Mouse (Mus musculus): ENCODE measurements at regions not wholly inside any gene's neighbourhood (a gene's known extent, or its start where the extent isn't known, plus 50 kb on each side); places are given as distances from the start of the nearest gene placed in this dataset.
A peak's percentile ranks its signal among the peaks of the same experiment; 100 is the strongest.

- Histone ChIP-seq H3K27me3 (ENCODE audit: control insufficient read depth, insufficient read depth, insufficient read length) (no peaks in the 10 kb centered on the region), H3K79me2 (ENCODE audit: control insufficient read depth, insufficient read depth) (no peaks in the 10 kb centered on the region), H3ac (ENCODE audit: control insufficient read depth, insufficient read length, low read depth) (no peak overlapping the region), H3K4me3 (ENCODE audit: insufficient read depth, poor library complexity, severe bottlenecking) (no peak overlapping the region), H3K36me3 (ENCODE audit: control insufficient read depth, insufficient read depth) (no peaks in the 10 kb centered on the region), H3K79me3 (ENCODE audit: low read depth) (no peaks in the 10 kb centered on the region)
- TF ChIP-seq MAX (IDR thresholded peaks at IDR 0.05) (no peak), MYOG (IDR thresholded peaks at IDR 0.05; ENCODE audit: control insufficient read depth, extremely low read depth, insufficient read length) (no peak), CEBPB (IDR thresholded peaks at IDR 0.05; ENCODE audit: low read depth) (no peak), MYOD1 (IDR thresholded peaks at IDR 0.05; ENCODE audit: control insufficient read depth, insufficient read length, low read depth) (no peak), FOSL1 (IDR thresholded peaks at IDR 0.05; ENCODE audit: insufficient read depth, low read length, poor library complexity, severe bottlenecking) (no peak), CTCF (IDR thresholded peaks at IDR 0.05; ENCODE audit: control insufficient read depth, insufficient read depth, insufficient read length) (no peak), USF1 (IDR thresholded peaks at IDR 0.05; ENCODE audit: low read depth) (no peak)
Observed at GRCm38 (mm10) chr6:126287166-126287565, 120.5 kb upstream of the Ntf3 start.

GRCm38 (mm10) chr6:126286201-126286600 is 119.5 kb upstream of the Ntf3 start:
- Histone ChIP-seq H3K4me3 (ENCODE audit: insufficient read depth, poor library complexity, severe bottlenecking) (no peak overlapping the region), H3K79me2 (ENCODE audit: control insufficient read depth, insufficient read depth) (no peaks in the 10 kb centered on the region), H3ac (ENCODE audit: control insufficient read depth, insufficient read length, low read depth) (no peak overlapping the region), H3K27me3 (ENCODE audit: control insufficient read depth, insufficient read depth, insufficient read length) (no peaks in the 10 kb centered on the region), H3K79me3 (ENCODE audit: low read depth) (no peaks in the 10 kb centered on the region), H3K36me3 (ENCODE audit: control insufficient read depth, insufficient read depth) (no peaks in the 10 kb centered on the region)
- TF ChIP-seq CTCF (IDR thresholded peaks at IDR 0.05; ENCODE audit: control insufficient read depth, insufficient read depth, insufficient read length) (no peak), MAX (IDR thresholded peaks at IDR 0.05) (no peak)

DNA sequence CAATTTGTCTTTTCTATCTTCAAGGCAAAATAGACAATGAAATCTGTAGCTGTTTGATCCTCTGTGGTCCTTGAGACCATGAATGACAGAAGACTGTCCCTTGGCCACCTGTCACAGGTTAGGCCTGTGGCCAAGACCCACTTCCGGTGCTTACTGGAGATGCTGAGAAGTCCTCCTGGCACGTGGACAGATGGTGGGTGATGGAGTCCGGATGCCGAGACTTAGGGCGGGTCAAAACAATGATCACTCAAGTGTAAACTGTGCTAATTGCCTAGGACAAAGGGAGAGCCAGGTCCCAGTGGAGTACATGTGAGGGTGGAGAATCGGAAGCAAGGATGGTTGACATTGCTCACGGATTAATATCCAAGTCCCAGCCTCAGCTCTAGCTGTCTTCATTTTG is 117.7 kb upstream of the Ntf3 start:
- H3K79me2 ChIP-seq (ENCODE audit: control insufficient read depth, insufficient read depth): no peaks in the 10 kb centered on the region
- H3K4me3 ChIP-seq (ENCODE audit: insufficient read depth, poor library complexity, severe bottlenecking): no peak overlapping the region
- TF ChIP-seq MYOD1 (IDR thresholded peaks at IDR 0.05; ENCODE audit: control insufficient read depth, insufficient read length, low read depth) (peak; percentile 24), FOSL1 (IDR thresholded peaks at IDR 0.05; ENCODE audit: insufficient read depth, low read length, poor library complexity, severe bottlenecking) (no peak)
- no peaks in the 10 kb centered on the region for H3K27me3 ChIP-seq (ENCODE audit: control insufficient read depth, insufficient read depth, insufficient read length)
- no peaks in the 10 kb centered on the region for H3K79me3 ChIP-seq (ENCODE audit: low read depth)
- H3K36me3 ChIP-seq (ENCODE audit: control insufficient read depth, insufficient read depth): no peaks in the 10 kb centered on the region
- H3ac ChIP-seq (ENCODE audit: control insufficient read depth, insufficient read length, low read depth): no peak overlapping the region

DNA sequence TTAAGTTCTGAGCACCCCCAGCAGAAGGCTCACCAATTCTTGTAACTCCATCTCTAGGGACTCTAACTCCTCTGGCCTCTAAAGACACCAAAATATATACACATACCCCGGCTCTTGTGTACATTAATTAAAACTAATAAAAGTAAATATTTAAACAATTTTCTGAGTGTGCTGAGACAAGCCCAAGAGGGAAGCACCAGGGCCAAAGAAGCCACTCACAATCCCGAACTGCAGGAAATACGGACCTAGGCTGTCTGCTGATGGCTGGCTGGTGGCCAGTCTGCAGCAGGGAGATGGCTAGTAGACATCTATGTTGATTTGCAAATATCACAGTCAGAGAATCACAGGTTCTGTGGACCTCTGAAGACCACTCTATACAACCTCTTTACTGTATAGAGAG is 113.6 kb upstream of the Ntf3 start:
- Histone ChIP-seq H3K79me2 (ENCODE audit: control insufficient read depth, insufficient read depth) (no peaks in the 10 kb centered on the region), H3K4me3 (ENCODE audit: insufficient read depth, poor library complexity, severe bottlenecking) (no peak overlapping the region), H3ac (ENCODE audit: control insufficient read depth, insufficient read length, low read depth) (no peak overlapping the region), H3K27me3 (ENCODE audit: control insufficient read depth, insufficient read depth, insufficient read length) (no peaks in the 10 kb centered on the region), H3K36me3 (ENCODE audit: control insufficient read depth, insufficient read depth) (no peaks in the 10 kb centered on the region), H3K79me3 (ENCODE audit: low read depth) (no peaks in the 10 kb centered on the region)
- TF ChIP-seq MYOG (IDR thresholded peaks at IDR 0.05; ENCODE audit: control insufficient read depth, extremely low read depth, insufficient read length) (no peak), CEBPB (IDR thresholded peaks at IDR 0.05; ENCODE audit: low read depth) (no peak), MAX (IDR thresholded peaks at IDR 0.05) (no peak), MYOD1 (IDR thresholded peaks at IDR 0.05; ENCODE audit: control insufficient read depth, insufficient read length, low read depth) (no peak), FOSL1 (IDR thresholded peaks at IDR 0.05; ENCODE audit: insufficient read depth, low read length, poor library complexity, severe bottlenecking) (no peak), USF1 (IDR thresholded peaks at IDR 0.05; ENCODE audit: low read depth) (no peak), CTCF (IDR thresholded peaks at IDR 0.05; ENCODE audit: control insufficient read depth, insufficient read depth, insufficient read length) (no peak)

DNA sequence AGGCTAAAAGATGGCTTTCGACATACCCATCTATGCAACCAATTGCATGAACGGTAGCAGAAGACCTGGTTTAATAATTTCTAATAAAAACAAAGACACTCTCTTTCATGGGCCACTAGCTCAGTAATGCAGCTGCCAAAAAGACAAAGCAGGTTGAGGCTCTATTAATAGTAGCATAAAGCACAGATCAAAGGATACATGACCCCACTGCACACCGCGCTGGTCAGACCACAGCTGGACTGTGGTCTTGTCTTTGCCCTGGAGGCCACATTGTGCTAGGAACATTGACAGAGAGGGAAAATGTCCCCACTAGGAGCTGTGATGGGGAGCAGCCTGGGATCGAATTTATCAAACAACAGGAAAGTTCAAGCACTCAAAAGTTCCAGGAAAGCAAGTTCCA is 79.3 kb upstream of the Ntf3 start:
- H3K4me3 ChIP-seq (ENCODE audit: insufficient read depth, poor library complexity, severe bottlenecking): no peak overlapping the region
- H3K79me3 ChIP-seq (ENCODE audit: low read depth): no peaks in the 10 kb centered on the region
- no peak overlapping the region for H3ac ChIP-seq (ENCODE audit: control insufficient read depth, insufficient read length, low read depth)
- TF ChIP-seq FOSL1 (IDR thresholded peaks at IDR 0.05; ENCODE audit: insufficient read depth, low read length, poor library complexity, severe bottlenecking) (no peak), MAX (IDR thresholded peaks at IDR 0.05) (no peak), CEBPB (IDR thresholded peaks at IDR 0.05; ENCODE audit: low read depth) (no peak), MYOD1 (IDR thresholded peaks at IDR 0.05; ENCODE audit: control insufficient read depth, insufficient read length, low read depth) (no peak), CTCF (IDR thresholded peaks at IDR 0.05; ENCODE audit: control insufficient read depth, insufficient read depth, insufficient read length) (no peak), MYOG (IDR thresholded peaks at IDR 0.05; ENCODE audit: control insufficient read depth, extremely low read depth, insufficient read length) (no peak), USF1 (IDR thresholded peaks at IDR 0.05; ENCODE audit: low read depth) (no peak)
- no peaks in the 10 kb centered on the region for H3K36me3 ChIP-seq (ENCODE audit: control insufficient read depth, insufficient read depth)
- H3K27me3 ChIP-seq (ENCODE audit: control insufficient read depth, insufficient read depth, insufficient read length): no peaks in the 10 kb centered on the region
- H3K79me2 ChIP-seq (ENCODE audit: control insufficient read depth, insufficient read depth): no peaks in the 10 kb centered on the region

DNA sequence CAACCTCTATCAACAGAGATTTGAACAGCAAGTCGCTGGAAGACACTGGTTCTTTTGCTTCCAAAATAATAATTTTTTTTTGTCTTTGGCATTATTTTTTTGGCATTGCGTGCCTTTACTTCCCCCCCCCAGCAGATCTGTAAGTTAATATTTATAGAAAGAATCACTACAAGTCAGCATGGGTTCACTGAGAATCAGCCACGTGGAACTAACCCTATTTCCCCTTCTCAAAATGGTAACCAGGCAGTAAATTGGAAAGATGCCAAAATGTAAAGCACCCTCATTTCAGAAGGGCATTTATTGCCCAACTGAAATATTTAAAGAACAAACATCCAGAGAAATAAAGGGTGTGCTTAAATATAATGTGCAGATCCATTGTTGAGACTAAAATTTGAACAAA is 78.7 kb upstream of the Ntf3 start:
- TF ChIP-seq USF1 (IDR thresholded peaks at IDR 0.05; ENCODE audit: low read depth) (no peak), CTCF (IDR thresholded peaks at IDR 0.05; ENCODE audit: control insufficient read depth, insufficient read depth, insufficient read length) (no peak), CEBPB (IDR thresholded peaks at IDR 0.05; ENCODE audit: low read depth) (no peak), MYOG (IDR thresholded peaks at IDR 0.05; ENCODE audit: control insufficient read depth, extremely low read depth, insufficient read length) (no peak), FOSL1 (IDR thresholded peaks at IDR 0.05; ENCODE audit: insufficient read depth, low read length, poor library complexity, severe bottlenecking) (no peak), MYOD1 (IDR thresholded peaks at IDR 0.05; ENCODE audit: control insufficient read depth, insufficient read length, low read depth) (no peak), MAX (IDR thresholded peaks at IDR 0.05) (no peak)
- no peak overlapping the region for H3K4me3 ChIP-seq (ENCODE audit: insufficient read depth, poor library complexity, severe bottlenecking)
- H3K79me3 ChIP-seq (ENCODE audit: low read depth): no peaks in the 10 kb centered on the region
- H3ac ChIP-seq (ENCODE audit: control insufficient read depth, insufficient read length, low read depth): no peak overlapping the region
- H3K36me3 ChIP-seq (ENCODE audit: control insufficient read depth, insufficient read depth): no peaks in the 10 kb centered on the region
- no peaks in the 10 kb centered on the region for H3K27me3 ChIP-seq (ENCODE audit: control insufficient read depth, insufficient read depth, insufficient read length)
- H3K79me2 ChIP-seq (ENCODE audit: control insufficient read depth, insufficient read depth): no peaks in the 10 kb centered on the region
